Mouse (Mus musculus): ENCODE data around the gene Tymp.

The Tymp gene

GRCm38 (mm10) chr15:89323656-89324055 is 53.2 kb downstream of the Tymp start:
- no peak for DNase-seq

GRCm38 (mm10) chr15:89322670-89323522 is 53.9 kb downstream of the Tymp start, which contains the start of gene Adm2:
Gene Adm2, plus strand, starts transcription at chr15:89322720.
- no peak for DNase-seq
